Mouse (Mus musculus) adrenal gland, postnatal 25 days (tissue): ENCODE data around the gene Exoc6. TPM values are rescaled to one million over a fixed set of nuclear protein-coding genes. Genes with fewer than 3 reads are reported as not detected.

Experiments used
- DNase-seq: peaks from one replicate; pipeline ENCODE4 v3.0.0; 2021; ENCODE audit warnings: mixed read lengths
- total RNA-seq: library from RNA; stranded (reverse); gene quantifications from 2 replicates; pipeline ENCODE4 v1.2.3, GENCODE M21; 2021

The Exoc6 gene
- total RNA-seq, 1 experiment from 2014 or later = 21.4 TPM

GRCm38 (mm10) chr19:37579607-37580006 is 29.4 kb downstream of the Exoc6 start:
- no peak for DNase-seq

GRCm38 (mm10) chr19:37580438-37580837 is 30.2 kb downstream of the Exoc6 start:
- no peak for DNase-seq

GRCm38 (mm10) chr19:37585210-37585609 is 35.0 kb downstream of the Exoc6 start:
- DNase-seq = no peak

- no peak for DNase-seq
Measured at GRCm38 (mm10) chr19:37585684-37586083, 35.5 kb downstream of the Exoc6 start.

- DNase-seq = no peak
Measured at GRCm38 (mm10) chr19:37590544-37590943, 40.3 kb downstream of the Exoc6 start.

- DNase-seq = no peak
Measured at GRCm38 (mm10) chr19:37601968-37602848, 52.0 kb downstream of the Exoc6 start.

GRCm38 (mm10) chr19:37609991-37610390 is 59.8 kb downstream of the Exoc6 start:
- no peak for DNase-seq

- DNase-seq = no peak
Measured at GRCm38 (mm10) chr19:37612893-37613292, 62.7 kb downstream of the Exoc6 start.

- DNase-seq = no peak
Measured at GRCm38 (mm10) chr19:37615039-37615630, 64.9 kb downstream of the Exoc6 start.

- no peak for DNase-seq
Measured at GRCm38 (mm10) chr19:37647994-37648393, 97.8 kb downstream of the Exoc6 start.

- no peak for DNase-seq
Measured at GRCm38 (mm10) chr19:37650526-37650925, 100.3 kb downstream of the Exoc6 start.

GRCm38 (mm10) chr19:37654012-37654411 is 103.8 kb downstream of the Exoc6 start:
- no peak for DNase-seq

- DNase-seq = no peak
Measured at GRCm38 (mm10) chr19:37656441-37656840, 106.2 kb downstream of the Exoc6 start.

- DNase-seq = no peak
Measured at GRCm38 (mm10) chr19:37665256-37665655, 115.0 kb downstream of the Exoc6 start.

- no peak for DNase-seq
Measured at GRCm38 (mm10) chr19:37667855-37668594, 117.8 kb downstream of the Exoc6 start.

GRCm38 (mm10) chr19:37668657-37669056 is 118.4 kb downstream of the Exoc6 start:
- no peak for DNase-seq

- no peak for DNase-seq
Measured at GRCm38 (mm10) chr19:37669486-37669885, 119.3 kb downstream of the Exoc6 start.

GRCm38 (mm10) chr19:37673393-37673792 is 123.2 kb downstream of the Exoc6 start:
- no peak for DNase-seq

GRCm38 (mm10) chr19:37685281-37685680 is 135.1 kb downstream of the Exoc6 start, which contains the start of gene Cyp26c1:
Gene Cyp26c1, plus strand, starts transcription at chr19:37685581.
- DNase-seq = no peak

GRCm38 (mm10) chr19:37686347-37686746 is 136.1 kb downstream of the Exoc6 start:
- no peak for DNase-seq

- DNase-seq = no peak
Measured at GRCm38 (mm10) chr19:37686941-37687850, 137.0 kb downstream of the Exoc6 start.

GRCm38 (mm10) chr19:37689478-37689877 is 139.3 kb downstream of the Exoc6 start:
- no peak for DNase-seq
